Mouse (Mus musculus): ENCODE measurements at regions not wholly inside any gene's neighbourhood (a gene's known extent, or its start where the extent isn't known, plus 50 kb on each side); places are given as distances from the start of the nearest gene placed in this dataset.

- peak overlapping the region; percentile 66; the same call in 1 of the 2 replicates for H3K27ac ChIP-seq (ENCODE audit: low read length)
- no peaks in the 10 kb centered on the region for H3K36me3 ChIP-seq (ENCODE audit: control insufficient read depth, insufficient read depth, low read length)
- no peaks in the 10 kb centered on the region for H3K27me3 ChIP-seq (ENCODE audit: control insufficient read depth, insufficient read depth, low read depth, low read length)
- ATAC-seq, result peak; percentile 83
- H3K9ac ChIP-seq (ENCODE audit: low read depth, low read length), result no peak overlapping the region
- H3K4me2 ChIP-seq (ENCODE audit: low read length), result no peak overlapping the region
- H3K9me3 ChIP-seq (replicated peaks; ENCODE audit: control insufficient read depth, low read length, poor library complexity, severe bottlenecking), result no peaks in the 10 kb centered on the region
- H3K4me3 ChIP-seq (ENCODE audit: low read depth, low read length), result no peak overlapping the region
- peaks cover 16% of the 10 kb centered on the region; the same call in 1 of the 2 replicates for H3K4me1 ChIP-seq (ENCODE audit: control insufficient read depth, insufficient read depth, low read length)
- WGBS, result 24% methylated on average over 4 of the region's 4 CpGs
Measured at GRCm38 (mm10) chr10:14333344-14333743, 212.1 kb downstream of the Adgrg6 start.

- Histone ChIP-seq H3K9me3 (replicated peaks; ENCODE audit: control insufficient read depth, low read length, poor library complexity, severe bottlenecking) (no peaks in the 10 kb centered on the region), H3K27ac (ENCODE audit: low read length) (peak overlapping the region; percentile 66), H3K4me3 (ENCODE audit: low read depth, low read length) (no peak overlapping the region), H3K9ac (ENCODE audit: low read depth, low read length) (no peak overlapping the region), H3K27me3 (ENCODE audit: control insufficient read depth, insufficient read depth, low read depth, low read length) (no peaks in the 10 kb centered on the region), H3K4me1 (ENCODE audit: control insufficient read depth, insufficient read depth, low read length) (peaks cover 16% of the 10 kb centered on the region; the same call in 1 of the 2 replicates), H3K4me2 (ENCODE audit: low read length) (no peak overlapping the region), H3K36me3 (ENCODE audit: control insufficient read depth, insufficient read depth, low read length) (no peaks in the 10 kb centered on the region)
- ATAC-seq, result peak; percentile 91
- 37% methylated on average over 4 of the region's 4 CpGs for WGBS
Measured at GRCm38 (mm10) chr10:14332688-14333117, 212.8 kb downstream of the Adgrg6 start.

DNA sequence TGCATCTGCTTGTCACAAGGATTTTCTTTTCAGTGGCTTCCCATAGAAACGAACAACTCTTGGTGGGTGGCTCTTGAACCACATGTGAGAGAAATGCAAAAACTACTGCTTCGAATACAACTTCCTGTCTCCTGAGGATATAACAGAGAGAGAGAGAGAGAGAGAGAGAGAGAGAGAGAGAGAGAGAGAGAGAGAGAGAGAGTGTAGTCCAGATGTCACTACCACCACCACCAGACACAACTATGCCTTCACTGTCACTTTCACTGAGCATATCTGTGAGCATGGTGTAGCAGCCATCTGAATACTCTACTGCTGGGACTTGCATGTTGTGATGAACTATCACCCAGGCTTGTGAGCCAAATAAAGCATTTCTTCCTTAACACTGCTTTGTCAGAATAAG, 216.6 kb downstream of the Adgrg6 start:
- H3K9ac ChIP-seq (ENCODE audit: low read depth, low read length), result no peak overlapping the region
- no peaks in the 10 kb centered on the region for H3K27me3 ChIP-seq (ENCODE audit: control insufficient read depth, insufficient read depth, low read depth, low read length)
- H3K9me3 ChIP-seq (replicated peaks; ENCODE audit: control insufficient read depth, low read length, poor library complexity, severe bottlenecking), result no peaks in the 10 kb centered on the region
- no peak overlapping the region for H3K27ac ChIP-seq (ENCODE audit: low read length)
- WGBS, result 72% methylated on average over 2 of the region's 2 CpGs
- H3K4me1 ChIP-seq (ENCODE audit: control insufficient read depth, insufficient read depth, low read length), result peaks cover 16% of the 10 kb centered on the region; the same call in 1 of the 2 replicates
- ATAC-seq, result no peak
- no peak overlapping the region for H3K4me2 ChIP-seq (ENCODE audit: low read length)
- no peak overlapping the region for H3K4me3 ChIP-seq (ENCODE audit: low read depth, low read length)
- no peaks in the 10 kb centered on the region for H3K36me3 ChIP-seq (ENCODE audit: control insufficient read depth, insufficient read depth, low read length)

DNA sequence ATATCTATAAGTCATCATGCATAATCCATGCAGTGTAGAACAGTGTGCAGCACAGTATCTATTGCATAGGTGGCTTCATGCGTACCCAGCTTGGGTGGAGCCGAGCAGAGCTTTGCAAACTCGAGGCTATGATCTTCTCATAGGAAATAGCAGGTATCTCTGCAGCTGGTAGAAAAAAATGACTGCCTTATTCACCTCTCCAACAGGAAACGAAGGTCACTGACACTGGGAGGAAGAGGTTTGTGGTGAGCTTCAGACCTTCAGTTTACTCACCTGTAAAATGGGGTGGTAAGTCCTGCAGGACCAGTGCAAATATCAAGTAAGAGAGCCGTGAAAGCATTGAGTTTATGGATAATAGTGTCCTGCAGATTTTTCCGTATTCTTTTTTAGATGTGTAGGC, 219.2 kb downstream of the Adgrg6 start:
- Histone ChIP-seq H3K4me3 (ENCODE audit: low read depth, low read length) (no peak overlapping the region), H3K27ac (ENCODE audit: low read length) (no peak overlapping the region), H3K9me3 (replicated peaks; ENCODE audit: control insufficient read depth, low read length, poor library complexity, severe bottlenecking) (no peaks in the 10 kb centered on the region), H3K27me3 (ENCODE audit: control insufficient read depth, insufficient read depth, low read depth, low read length) (no peaks in the 10 kb centered on the region), H3K4me2 (ENCODE audit: low read length) (no peak overlapping the region), H3K9ac (ENCODE audit: low read depth, low read length) (no peak overlapping the region), H3K36me3 (ENCODE audit: control insufficient read depth, insufficient read depth, low read length) (no peaks in the 10 kb centered on the region), H3K4me1 (ENCODE audit: control insufficient read depth, insufficient read depth, low read length) (no peaks in the 10 kb centered on the region)
- ATAC-seq, result no peak
- WGBS, result 88% methylated on average over 6 of the region's 6 CpGs

DNA sequence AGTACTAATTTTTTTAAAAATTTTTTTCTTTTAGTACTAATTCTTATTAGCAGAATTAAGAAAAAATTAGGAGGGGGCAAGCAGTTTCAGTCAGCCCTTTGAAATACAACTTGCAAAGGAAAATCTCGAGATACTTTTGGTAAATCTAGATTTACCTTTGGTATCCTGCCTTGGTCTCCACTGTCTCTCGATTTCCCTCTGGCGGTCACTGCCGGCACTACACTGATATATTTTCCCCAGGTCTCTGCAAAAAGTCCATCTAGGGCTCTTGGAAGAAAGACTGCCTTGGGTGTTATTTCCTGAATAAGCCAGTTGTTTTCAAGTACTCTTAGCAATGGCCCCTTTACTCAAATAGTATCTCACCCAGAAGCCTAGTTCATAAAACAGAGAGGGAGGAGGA, 224.0 kb downstream of the Adgrg6 start:
- no peak overlapping the region for H3K9ac ChIP-seq (ENCODE audit: low read depth, low read length)
- H3K9me3 ChIP-seq (replicated peaks; ENCODE audit: control insufficient read depth, low read length, poor library complexity, severe bottlenecking), result no peaks in the 10 kb centered on the region
- no peak overlapping the region for H3K4me3 ChIP-seq (ENCODE audit: low read depth, low read length)
- H3K27ac ChIP-seq (ENCODE audit: low read length), result no peak overlapping the region
- H3K36me3 ChIP-seq (ENCODE audit: control insufficient read depth, insufficient read depth, low read length), result no peaks in the 10 kb centered on the region
- no peak overlapping the region for H3K4me2 ChIP-seq (ENCODE audit: low read length)
- no peaks in the 10 kb centered on the region for H3K4me1 ChIP-seq (ENCODE audit: control insufficient read depth, insufficient read depth, low read length)
- 5% methylated on average over 4 of the region's 4 CpGs for WGBS
- ATAC-seq, result peak; percentile 72
- no peaks in the 10 kb centered on the region for H3K27me3 ChIP-seq (ENCODE audit: control insufficient read depth, insufficient read depth, low read depth, low read length)

DNA sequence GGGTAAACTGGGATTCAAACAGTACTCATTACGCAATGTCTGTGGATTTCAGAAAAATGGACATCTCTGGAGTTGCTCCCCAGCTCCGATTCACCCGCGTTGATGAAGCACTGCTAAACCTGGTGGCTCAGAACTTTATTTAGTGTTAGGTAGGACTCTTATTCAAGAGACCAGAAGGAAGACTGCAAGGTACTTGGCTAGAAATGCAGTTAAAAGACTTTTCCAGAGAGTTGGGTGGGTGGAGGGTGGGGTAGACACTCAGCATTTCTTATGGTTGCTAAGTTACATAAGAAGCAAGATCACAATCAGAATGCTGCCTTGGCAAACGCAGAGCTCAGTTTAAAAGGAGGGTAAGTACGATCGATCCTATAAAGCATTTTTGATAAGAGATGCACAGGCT, 230.2 kb downstream of the Adgrg6 start:
- no peaks in the 10 kb centered on the region for H3K27me3 ChIP-seq (ENCODE audit: control insufficient read depth, insufficient read depth, low read depth, low read length)
- ATAC-seq, result no peak
- H3K4me3 ChIP-seq (ENCODE audit: low read depth, low read length), result no peak overlapping the region
- no peak overlapping the region for H3K27ac ChIP-seq (ENCODE audit: low read length)
- H3K36me3 ChIP-seq (ENCODE audit: control insufficient read depth, insufficient read depth, low read length), result no peaks in the 10 kb centered on the region
- H3K9ac ChIP-seq (ENCODE audit: low read depth, low read length), result no peak overlapping the region
- no peak overlapping the region for H3K4me2 ChIP-seq (ENCODE audit: low read length)
- H3K4me1 ChIP-seq (ENCODE audit: control insufficient read depth, insufficient read depth, low read length), result no peaks in the 10 kb centered on the region
- WGBS, result 82% methylated on average over 7 of the region's 7 CpGs
- no peaks in the 10 kb centered on the region for H3K9me3 ChIP-seq (replicated peaks; ENCODE audit: control insufficient read depth, low read length, poor library complexity, severe bottlenecking)

DNA sequence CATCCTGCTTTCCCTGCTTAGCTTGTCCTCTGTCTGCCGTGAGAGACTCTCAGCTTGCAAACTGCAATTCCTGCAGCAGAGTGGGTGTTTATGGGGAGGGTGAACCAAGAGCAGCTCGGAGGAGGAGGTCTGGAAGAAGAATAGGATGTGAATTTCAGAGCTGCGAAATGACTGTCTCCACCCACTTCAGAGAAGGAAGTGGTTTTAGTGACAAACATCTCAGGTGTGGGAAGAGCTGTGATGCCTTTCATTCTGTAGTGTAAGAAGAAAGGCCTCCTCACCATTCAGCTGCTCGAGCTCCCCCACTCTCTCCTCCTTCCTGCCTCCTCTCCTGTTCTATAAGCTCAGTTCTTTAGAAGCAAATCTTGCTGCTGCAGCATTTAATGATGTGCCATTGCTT, 230.9 kb downstream of the Adgrg6 start:
- H3K4me2 ChIP-seq (ENCODE audit: low read length), result no peak overlapping the region
- no peaks in the 10 kb centered on the region for H3K9me3 ChIP-seq (replicated peaks; ENCODE audit: control insufficient read depth, low read length, poor library complexity, severe bottlenecking)
- H3K27ac ChIP-seq (ENCODE audit: low read length), result no peak overlapping the region
- H3K9ac ChIP-seq (ENCODE audit: low read depth, low read length), result no peak overlapping the region
- H3K27me3 ChIP-seq (ENCODE audit: control insufficient read depth, insufficient read depth, low read depth, low read length), result no peaks in the 10 kb centered on the region
- no peak for ATAC-seq
- H3K4me3 ChIP-seq (ENCODE audit: low read depth, low read length), result no peak overlapping the region
- H3K36me3 ChIP-seq (ENCODE audit: control insufficient read depth, insufficient read depth, low read length), result no peaks in the 10 kb centered on the region
- no peaks in the 10 kb centered on the region for H3K4me1 ChIP-seq (ENCODE audit: control insufficient read depth, insufficient read depth, low read length)
- WGBS, result 62% methylated on average over 4 of the region's 4 CpGs

DNA sequence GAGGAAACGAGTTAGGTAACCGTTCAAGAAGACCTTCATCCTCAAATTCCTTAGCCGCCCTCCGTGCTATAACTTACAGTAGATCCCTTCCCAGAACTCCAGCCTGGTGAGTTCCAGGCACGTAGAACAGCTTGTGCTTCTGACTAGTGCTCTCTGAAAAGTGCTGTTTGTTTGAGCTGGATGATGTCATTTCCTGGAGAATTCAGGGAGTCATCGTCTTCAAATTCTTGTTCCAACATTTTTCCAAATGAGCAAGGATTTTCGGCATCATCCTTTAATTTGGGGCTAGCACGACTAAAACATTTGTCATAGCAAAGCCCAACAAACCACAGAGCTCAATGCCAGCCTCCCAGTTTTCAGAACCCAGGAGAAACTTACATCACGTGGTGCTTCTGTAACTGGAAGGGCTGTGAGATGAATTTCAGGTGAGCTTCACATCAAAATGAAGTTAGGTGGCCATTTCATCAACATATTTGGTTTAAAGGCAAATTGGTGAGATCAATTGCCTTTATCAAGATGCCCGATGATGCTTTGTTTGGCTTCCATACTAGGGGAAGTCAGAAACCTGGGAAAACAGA, 231.4 kb downstream of the Adgrg6 start:
- H3K4me2 ChIP-seq (ENCODE audit: low read length), result no peak overlapping the region
- H3K9me3 ChIP-seq (replicated peaks; ENCODE audit: control insufficient read depth, low read length, poor library complexity, severe bottlenecking), result no peaks in the 10 kb centered on the region
- H3K27me3 ChIP-seq (ENCODE audit: control insufficient read depth, insufficient read depth, low read depth, low read length), result no peaks in the 10 kb centered on the region
- WGBS, result 84% methylated on average over 10 of the region's 10 CpGs
- H3K4me3 ChIP-seq (ENCODE audit: low read depth, low read length), result no peak overlapping the region
- no peaks in the 10 kb centered on the region for H3K36me3 ChIP-seq (ENCODE audit: control insufficient read depth, insufficient read depth, low read length)
- no peak overlapping the region for H3K27ac ChIP-seq (ENCODE audit: low read length)
- ATAC-seq, result no peak
- H3K4me1 ChIP-seq (ENCODE audit: control insufficient read depth, insufficient read depth, low read length), result no peaks in the 10 kb centered on the region
- H3K9ac ChIP-seq (ENCODE audit: low read depth, low read length), result no peak overlapping the region

GRCm38 (mm10) chr10:14312959-14313358, 232.5 kb downstream of the Adgrg6 start:
- Histone ChIP-seq H3K27me3 (ENCODE audit: control insufficient read depth, insufficient read depth, low read depth, low read length) (no peaks in the 10 kb centered on the region), H3K4me2 (ENCODE audit: low read length) (no peak overlapping the region), H3K27ac (ENCODE audit: low read length) (no peak overlapping the region), H3K9me3 (replicated peaks; ENCODE audit: control insufficient read depth, low read length, poor library complexity, severe bottlenecking) (no peaks in the 10 kb centered on the region), H3K9ac (ENCODE audit: low read depth, low read length) (no peak overlapping the region), H3K4me1 (ENCODE audit: control insufficient read depth, insufficient read depth, low read length) (no peaks in the 10 kb centered on the region), H3K36me3 (ENCODE audit: control insufficient read depth, insufficient read depth, low read length) (no peaks in the 10 kb centered on the region), H3K4me3 (ENCODE audit: low read depth, low read length) (no peak overlapping the region)
- WGBS, result 91% methylated on average over 4 of the region's 4 CpGs
- no peak for ATAC-seq
